Mouse (Mus musculus): ENCODE measurements around the gene Runx3. TPM values are rescaled to one million over a fixed set of nuclear protein-coding genes. Genes with fewer than 3 reads are reported as not detected.

Runx3 gene
- total and polyA plus RNA-seq, 2 experiments: under 0.01 to 0.18 TPM

DNA sequence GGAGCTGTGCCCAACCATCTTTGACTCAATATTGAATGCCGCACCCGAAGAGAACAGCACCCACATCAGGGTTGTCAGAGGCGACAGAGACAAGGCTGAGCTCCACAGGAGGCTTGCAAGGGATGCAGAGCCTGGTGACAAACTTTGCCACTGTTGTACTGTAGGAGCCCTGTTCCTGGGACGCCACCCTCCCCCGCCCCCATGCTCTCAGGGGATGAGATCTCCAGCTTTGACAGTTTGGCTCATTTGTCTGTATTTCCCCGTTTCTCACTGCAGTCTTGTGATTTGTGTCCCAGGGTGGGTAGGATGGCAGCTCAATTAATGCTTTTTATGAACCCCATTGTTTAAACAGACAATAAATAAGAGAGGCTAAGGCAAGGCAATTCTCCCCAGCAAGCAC is 14.9 kb downstream of the Runx3 start:
- H3K27ac ChIP-seq (replicated peaks; ENCODE audit: insufficient read depth, low read depth, low read length): no peak overlapping the region

DNA sequence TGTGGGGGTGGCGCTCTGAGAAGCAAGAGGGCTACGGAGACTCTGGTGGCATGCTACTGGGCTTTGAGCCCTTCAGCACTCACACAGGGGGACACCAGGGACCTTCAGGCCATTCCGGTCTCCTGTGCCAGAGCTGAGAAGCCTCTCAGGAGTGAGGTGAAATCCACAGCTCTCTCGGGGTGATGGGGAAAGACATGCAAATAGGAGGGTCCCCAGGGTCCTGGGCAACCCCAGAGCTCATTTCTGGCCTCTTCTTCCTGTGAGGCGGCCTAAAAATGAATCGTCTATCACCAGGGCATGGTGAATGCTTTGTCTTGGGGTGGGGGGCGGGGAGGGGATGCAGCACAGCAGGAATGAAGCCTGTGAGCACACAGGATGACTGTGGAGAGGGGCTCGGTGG is 15.8 kb downstream of the Runx3 start:
- whole genome bisulfite sequencing: 64% methylated on average over 8 of the region's 8 CpGs
- Histone ChIP-seq H3K79me2 (ENCODE audit: control insufficient read depth, insufficient read depth, low read length) (no peaks in the 10 kb centered on the region), H3K9ac (ENCODE audit: low read depth, low read length) (no peak overlapping the region), H3K4me3 (ENCODE audit: insufficient read depth, low read depth, low read length) (no peak overlapping the region), H3K27ac (replicated peaks; ENCODE audit: insufficient read depth, low read depth, low read length) (no peak overlapping the region), H3K36me3 (ENCODE audit: control insufficient read depth, insufficient read depth, low read length) (no peaks in the 10 kb centered on the region), H3K4me1 (ENCODE audit: control insufficient read depth, insufficient read depth, low read length) (no peaks in the 10 kb centered on the region), H3K27me3 (ENCODE audit: control insufficient read depth, insufficient read depth, low read length) (peaks cover 3% of the 10 kb centered on the region; the same call in 1 of the 2 replicates)
- TF ChIP-seq POLR2A (IDR thresholded peaks at IDR 0.05; ENCODE audit: extremely low read depth, insufficient read depth, low read length): no peak
- TF ChIP-seq CTCF (IDR thresholded peaks at IDR 0.05; ENCODE audit: low read depth, low read length): no peak
- DNase-seq (ENCODE audit: extremely low read depth, low read depth, low spot score): no peak

More for the DNA sequence above, 14.9 kb downstream of the Runx3 start:
- Histone ChIP-seq H3K4me3 (ENCODE audit: insufficient read depth, low read depth, low read length) (no peak overlapping the region), H3K27me3 (ENCODE audit: control insufficient read depth, insufficient read depth, low read length) (no peaks in the 10 kb centered on the region; the same call in 1 of the 2 replicates), H3K4me1 (ENCODE audit: control insufficient read depth, insufficient read depth, low read length) (no peaks in the 10 kb centered on the region), H3K9ac (ENCODE audit: low read depth, low read length) (no peak overlapping the region), H3K36me3 (ENCODE audit: control insufficient read depth, insufficient read depth, low read length) (no peaks in the 10 kb centered on the region), H3K79me2 (ENCODE audit: control insufficient read depth, insufficient read depth, low read length) (no peaks in the 10 kb centered on the region)
- no peak for DNase-seq (ENCODE audit: extremely low read depth, low read depth, low spot score)
- WGBS: 82% methylated on average over 6 of the region's 6 CpGs
- TF ChIP-seq CTCF (IDR thresholded peaks at IDR 0.05; ENCODE audit: low read depth, low read length) (no peak), POLR2A (IDR thresholded peaks at IDR 0.05; ENCODE audit: extremely low read depth, insufficient read depth, low read length) (no peak)

DNA sequence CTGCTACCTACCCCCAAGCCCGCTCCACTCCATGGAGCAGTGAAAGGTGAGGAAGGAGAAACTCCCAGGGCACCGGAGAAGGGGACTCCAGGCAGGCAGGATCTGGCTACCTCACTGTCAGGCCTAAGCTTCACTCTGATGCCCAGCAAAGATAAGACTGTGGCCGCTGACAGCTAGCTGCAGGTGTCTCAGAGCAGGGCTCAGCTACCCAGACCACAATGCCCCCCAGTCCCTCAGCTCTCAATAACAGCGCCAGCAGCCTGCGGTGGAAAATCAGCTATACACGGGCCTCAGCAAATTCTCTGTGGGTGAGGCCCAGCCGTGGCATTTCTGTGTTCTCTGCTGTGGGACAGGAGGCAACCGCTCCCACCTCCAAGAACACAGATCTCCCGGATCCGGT is 16.2 kb downstream of the Runx3 start:
- WGBS: 65% methylated on average over 10 of the region's 10 CpGs
- TF ChIP-seq POLR2A (IDR thresholded peaks at IDR 0.05; ENCODE audit: extremely low read depth, insufficient read depth, low read length): no peak
- TF ChIP-seq CTCF (IDR thresholded peaks at IDR 0.05; ENCODE audit: low read depth, low read length): no peak
- Histone ChIP-seq H3K4me3 (ENCODE audit: insufficient read depth, low read depth, low read length) (no peak overlapping the region), H3K9ac (ENCODE audit: low read depth, low read length) (no peak overlapping the region), H3K4me1 (ENCODE audit: control insufficient read depth, insufficient read depth, low read length) (no peaks in the 10 kb centered on the region), H3K27ac (replicated peaks; ENCODE audit: insufficient read depth, low read depth, low read length) (no peak overlapping the region), H3K27me3 (ENCODE audit: control insufficient read depth, insufficient read depth, low read length) (peaks cover 5% of the 10 kb centered on the region; the same call in 1 of the 2 replicates), H3K36me3 (ENCODE audit: control insufficient read depth, insufficient read depth, low read length) (no peaks in the 10 kb centered on the region), H3K79me2 (ENCODE audit: control insufficient read depth, insufficient read depth, low read length) (no peaks in the 10 kb centered on the region)
- no peak for DNase-seq (ENCODE audit: extremely low read depth, low read depth, low spot score)

DNA sequence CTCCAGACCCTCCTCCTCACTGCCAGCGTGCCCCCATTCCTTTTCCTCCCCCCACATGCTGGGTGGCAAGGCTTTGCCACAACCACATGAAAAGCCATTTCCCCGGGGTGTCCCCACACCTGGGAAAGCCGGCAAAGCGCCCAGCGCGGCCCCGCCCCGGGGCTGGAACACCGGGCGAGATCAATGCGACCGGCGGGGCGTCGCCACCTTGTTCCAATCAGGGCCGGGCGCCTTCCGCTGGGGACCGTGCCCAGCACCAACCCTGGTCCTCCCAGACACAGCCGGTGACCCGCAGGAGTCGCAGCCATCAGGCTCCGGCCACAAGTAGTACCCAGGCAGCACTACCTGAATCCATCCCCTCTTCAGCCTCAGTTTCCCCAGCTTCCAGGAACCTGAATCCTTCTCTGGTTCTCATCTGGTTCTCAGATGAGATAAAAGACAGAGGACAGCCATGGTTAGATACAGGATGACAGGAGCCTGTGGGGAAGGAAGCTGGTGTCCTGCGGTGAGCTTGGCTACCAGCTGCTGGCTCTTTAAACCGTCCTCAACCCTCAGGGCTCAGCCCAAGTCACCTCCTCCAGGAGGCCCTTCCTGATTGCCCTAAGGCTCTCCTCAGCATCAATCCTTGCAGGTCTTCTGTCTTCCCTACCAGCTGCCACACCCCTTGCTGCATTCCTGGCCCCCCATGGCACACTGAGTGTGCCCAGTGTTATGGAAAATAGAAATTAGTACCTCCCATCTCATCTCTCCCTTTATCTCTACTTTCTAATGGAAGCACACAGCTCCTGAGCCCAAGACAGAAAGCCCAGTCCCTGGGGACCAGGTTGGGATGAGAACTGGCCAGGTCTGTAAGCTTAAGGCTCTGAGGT is 20.4 kb downstream of the Runx3 start:
- Histone ChIP-seq H3K27ac (replicated peaks; ENCODE audit: insufficient read depth, low read depth, low read length) (no peak overlapping the region), H3K27me3 (ENCODE audit: control insufficient read depth, insufficient read depth, low read length) (peaks cover 6% of the 10 kb centered on the region; the same call in 1 of the 2 replicates), H3K9ac (ENCODE audit: low read depth, low read length) (no peak overlapping the region), H3K79me2 (ENCODE audit: control insufficient read depth, insufficient read depth, low read length) (no peaks in the 10 kb centered on the region), H3K36me3 (ENCODE audit: control insufficient read depth, insufficient read depth, low read length) (no peaks in the 10 kb centered on the region), H3K4me1 (ENCODE audit: control insufficient read depth, insufficient read depth, low read length) (no peaks in the 10 kb centered on the region), H3K4me3 (ENCODE audit: insufficient read depth, low read depth, low read length) (no peak overlapping the region)
- TF ChIP-seq POLR2A (IDR thresholded peaks at IDR 0.05; ENCODE audit: extremely low read depth, insufficient read depth, low read length): no peak
- TF ChIP-seq CTCF (IDR thresholded peaks at IDR 0.05; ENCODE audit: low read depth, low read length): no peak
- 2% methylated on average over 25 of the region's 25 CpGs for WGBS
- no peak for DNase-seq (ENCODE audit: extremely low read depth, low read depth, low spot score)

DNA sequence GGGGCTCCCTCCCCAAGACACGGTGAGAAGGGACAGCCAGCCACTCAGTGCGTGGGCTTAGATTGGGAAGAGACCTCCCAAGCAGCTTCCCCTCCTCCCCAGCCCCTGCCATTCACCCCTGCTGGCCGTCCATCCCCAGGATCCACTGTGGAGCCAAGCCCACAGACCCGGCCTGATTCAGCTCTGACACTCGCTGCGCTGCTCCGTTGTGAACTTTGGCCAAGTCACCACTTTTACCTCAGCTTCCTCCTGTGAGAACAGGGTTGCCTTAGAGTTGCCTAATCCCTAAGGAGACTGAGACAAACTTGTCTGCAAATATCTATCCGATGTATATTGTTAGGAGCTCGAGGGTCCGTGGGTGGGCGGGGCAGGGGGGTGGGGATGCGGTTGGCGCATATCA is 21.3 kb downstream of the Runx3 start:
- Histone ChIP-seq H3K36me3 (ENCODE audit: control insufficient read depth, insufficient read depth, low read length) (no peaks in the 10 kb centered on the region), H3K27ac (replicated peaks; ENCODE audit: insufficient read depth, low read depth, low read length) (no peak overlapping the region), H3K4me1 (ENCODE audit: control insufficient read depth, insufficient read depth, low read length) (no peaks in the 10 kb centered on the region), H3K4me3 (ENCODE audit: insufficient read depth, low read depth, low read length) (no peak overlapping the region), H3K79me2 (ENCODE audit: control insufficient read depth, insufficient read depth, low read length) (no peaks in the 10 kb centered on the region), H3K9ac (ENCODE audit: low read depth, low read length) (no peak overlapping the region), H3K27me3 (ENCODE audit: control insufficient read depth, insufficient read depth, low read length) (peaks cover 6% of the 10 kb centered on the region; the same call in 1 of the 2 replicates)
- 5% methylated on average over 13 of the region's 13 CpGs for WGBS
- no peak for TF ChIP-seq CTCF (IDR thresholded peaks at IDR 0.05; ENCODE audit: low read depth, low read length)
- no peak for TF ChIP-seq POLR2A (IDR thresholded peaks at IDR 0.05; ENCODE audit: extremely low read depth, insufficient read depth, low read length)
- no peak for DNase-seq (ENCODE audit: extremely low read depth, low read depth, low spot score)

DNA sequence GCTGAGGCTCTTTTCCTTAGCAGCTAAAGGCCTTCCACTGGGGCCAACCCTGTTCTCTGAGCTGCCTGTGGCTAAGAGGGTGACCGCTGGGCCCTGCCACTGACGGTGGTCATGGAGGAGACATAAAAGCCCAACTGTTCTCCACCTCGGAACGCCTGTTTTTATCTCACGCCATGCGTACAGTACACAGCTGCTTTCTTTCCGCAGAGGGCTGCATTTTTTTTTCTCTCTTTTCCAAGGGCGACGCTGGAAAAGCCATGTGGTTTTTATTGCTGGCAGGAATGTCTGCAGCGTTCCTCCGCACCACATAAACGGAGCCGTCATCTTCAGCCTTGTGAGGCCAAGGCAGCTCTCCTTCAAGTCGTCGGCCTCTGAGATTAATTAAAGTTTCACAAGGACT is 26.3 kb downstream of the Runx3 start:
- no peak for DNase-seq (ENCODE audit: extremely low read depth, low read depth, low spot score)
- Histone ChIP-seq H3K4me3 (ENCODE audit: insufficient read depth, low read depth, low read length) (no peak overlapping the region), H3K27me3 (ENCODE audit: control insufficient read depth, insufficient read depth, low read length) (peaks cover 18% of the 10 kb centered on the region; the same call in 1 of the 2 replicates), H3K4me1 (ENCODE audit: control insufficient read depth, insufficient read depth, low read length) (no peaks in the 10 kb centered on the region), H3K9ac (ENCODE audit: low read depth, low read length) (no peak overlapping the region), H3K27ac (replicated peaks; ENCODE audit: insufficient read depth, low read depth, low read length) (no peak overlapping the region), H3K79me2 (ENCODE audit: control insufficient read depth, insufficient read depth, low read length) (no peaks in the 10 kb centered on the region), H3K36me3 (ENCODE audit: control insufficient read depth, insufficient read depth, low read length) (no peaks in the 10 kb centered on the region)
- no peak for TF ChIP-seq CTCF (IDR thresholded peaks at IDR 0.05; ENCODE audit: low read depth, low read length)
- TF ChIP-seq POLR2A (IDR thresholded peaks at IDR 0.05; ENCODE audit: extremely low read depth, insufficient read depth, low read length): no peak
- 53% methylated on average over 15 of the region's 15 CpGs for whole genome bisulfite sequencing

Data from liver, adult 2 months (tissue).